Mouse (Mus musculus): ENCODE results near the gene Art2b. TPM values are rescaled to one million over a fixed set of nuclear protein-coding genes. Genes with fewer than 3 reads are reported as not detected.

Art2b gene
- polyA plus RNA-seq, 1 experiment from 2014 or later, result not detected

- no peak for DNase-seq (ENCODE audit: low spot score)
- H3K36me3 ChIP-seq (replicated peaks; ENCODE audit: control insufficient read depth, insufficient read depth, low read depth, low read length), result no peaks in the 10 kb centered on the region
- H3K4me3 ChIP-seq (ENCODE audit: low read depth, low read length), result no peak overlapping the region
- no peaks in the 10 kb centered on the region for H3K4me1 ChIP-seq (ENCODE audit: control insufficient read depth, insufficient read depth, low read length)
- H3K27me3 ChIP-seq (ENCODE audit: control insufficient read depth, insufficient read depth, low read length), result no peaks in the 10 kb centered on the region
- H3K9ac ChIP-seq (replicated peaks; ENCODE audit: low read length), result no peak overlapping the region
- no peak overlapping the region for H3K4me2 ChIP-seq (ENCODE audit: low read depth, low read length)
- no peaks in the 10 kb centered on the region for H3K9me3 ChIP-seq (replicated peaks; ENCODE audit: control insufficient read depth, low read length)
- H3K27ac ChIP-seq (replicated peaks; ENCODE audit: low read depth, low read length), result no peak overlapping the region
- ATAC-seq (replicated peaks; ENCODE audit: insufficient number of reproducible peaks, low FRiP score, low TSS enrichment, low read depth), result no peak
- 70% methylated on average over 5 of the region's 5 CpGs for WGBS
Observed at GRCm38 (mm10) chr7:101540684-101541083, 44.7 kb downstream of the Art2b start.

GRCm38 (mm10) chr7:101539774-101540173 lies 45.6 kb downstream of the Art2b start:
- no peak overlapping the region for H3K4me2 ChIP-seq (ENCODE audit: low read depth, low read length)
- no peak overlapping the region for H3K4me3 ChIP-seq (ENCODE audit: low read depth, low read length)
- DNase-seq (ENCODE audit: low spot score), result no peak
- H3K4me1 ChIP-seq (ENCODE audit: control insufficient read depth, insufficient read depth, low read length), result no peaks in the 10 kb centered on the region
- 54% methylated on average over 9 of the region's 9 CpGs for WGBS
- no peak overlapping the region for H3K27ac ChIP-seq (replicated peaks; ENCODE audit: low read depth, low read length)
- H3K9ac ChIP-seq (replicated peaks; ENCODE audit: low read length), result no peak overlapping the region
- no peaks in the 10 kb centered on the region for H3K36me3 ChIP-seq (replicated peaks; ENCODE audit: control insufficient read depth, insufficient read depth, low read depth, low read length)
- no peak for ATAC-seq (replicated peaks; ENCODE audit: insufficient number of reproducible peaks, low FRiP score, low TSS enrichment, low read depth)
- no peaks in the 10 kb centered on the region for H3K9me3 ChIP-seq (replicated peaks; ENCODE audit: control insufficient read depth, low read length)
- H3K27me3 ChIP-seq (ENCODE audit: control insufficient read depth, insufficient read depth, low read length), result no peaks in the 10 kb centered on the region

- 57% methylated on average over 14 of the region's 14 CpGs for WGBS
- no peak for ATAC-seq (replicated peaks; ENCODE audit: insufficient number of reproducible peaks, low FRiP score, low TSS enrichment, low read depth)
- Histone ChIP-seq H3K9ac (replicated peaks; ENCODE audit: low read length) (no peak overlapping the region), H3K4me3 (ENCODE audit: low read depth, low read length) (no peak overlapping the region), H3K9me3 (replicated peaks; ENCODE audit: control insufficient read depth, low read length) (no peaks in the 10 kb centered on the region), H3K4me1 (ENCODE audit: control insufficient read depth, insufficient read depth, low read length) (no peaks in the 10 kb centered on the region), H3K27me3 (ENCODE audit: control insufficient read depth, insufficient read depth, low read length) (no peaks in the 10 kb centered on the region), H3K36me3 (replicated peaks; ENCODE audit: control insufficient read depth, insufficient read depth, low read depth, low read length) (no peaks in the 10 kb centered on the region), H3K4me2 (ENCODE audit: low read depth, low read length) (no peak overlapping the region), H3K27ac (replicated peaks; ENCODE audit: low read depth, low read length) (no peak overlapping the region)
- peak; percentile 58 for DNase-seq (ENCODE audit: low spot score)
Observed at GRCm38 (mm10) chr7:101538141-101538933, 47.1 kb downstream of the Art2b start.

DNA sequence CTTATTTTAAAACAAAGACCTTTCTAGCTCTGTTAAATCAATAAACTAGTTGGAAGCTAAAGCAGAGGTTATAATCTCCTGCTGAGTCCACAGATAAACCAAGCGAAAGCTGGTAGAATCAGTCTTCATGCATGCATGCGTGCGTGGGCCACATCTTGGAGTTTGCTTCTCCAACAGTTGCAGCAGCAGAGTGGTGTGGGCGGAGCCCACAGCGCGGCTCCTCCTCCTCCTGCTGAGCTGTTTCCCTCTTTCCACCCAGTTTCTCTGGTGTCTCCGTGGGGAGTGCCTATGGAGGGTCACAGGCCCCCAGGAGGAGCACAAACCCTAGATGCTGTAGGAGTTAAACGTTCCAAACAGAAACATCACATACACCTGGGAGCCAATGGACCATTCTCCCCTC lies 47.9 kb downstream of the Art2b start:
- no peak for ATAC-seq (replicated peaks; ENCODE audit: insufficient number of reproducible peaks, low FRiP score, low TSS enrichment, low read depth)

DNA sequence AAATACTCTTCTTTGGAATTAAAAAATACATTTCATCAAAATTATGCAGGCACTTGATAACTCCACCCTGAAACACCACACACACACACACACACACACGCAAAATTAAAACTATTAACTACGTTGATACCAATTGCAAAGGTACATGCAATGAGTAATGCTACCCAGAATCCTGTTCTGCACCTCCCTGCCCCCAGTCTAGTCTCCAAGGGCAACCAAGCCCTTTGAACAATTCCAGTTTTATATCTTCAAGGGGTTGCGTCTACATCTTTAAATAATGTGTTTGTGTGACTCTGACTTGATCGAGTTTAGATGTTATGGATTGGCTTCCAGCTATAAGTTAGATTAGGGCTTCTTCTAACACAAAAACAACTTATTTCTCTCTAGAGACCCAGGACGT lies 49.9 kb downstream of the Art2b start:
- Histone ChIP-seq H3K9me3 (replicated peaks; ENCODE audit: control insufficient read depth, low read length) (no peaks in the 10 kb centered on the region), H3K4me2 (ENCODE audit: low read depth, low read length) (no peak overlapping the region), H3K27ac (replicated peaks; ENCODE audit: low read depth, low read length) (no peak overlapping the region), H3K9ac (replicated peaks; ENCODE audit: low read length) (no peak overlapping the region), H3K36me3 (replicated peaks; ENCODE audit: control insufficient read depth, insufficient read depth, low read depth, low read length) (no peaks in the 10 kb centered on the region), H3K4me3 (ENCODE audit: low read depth, low read length) (no peak overlapping the region), H3K27me3 (ENCODE audit: control insufficient read depth, insufficient read depth, low read length) (no peaks in the 10 kb centered on the region), H3K4me1 (ENCODE audit: control insufficient read depth, insufficient read depth, low read length) (no peaks in the 10 kb centered on the region)
- 77% methylated on average over 5 of the region's 5 CpGs for WGBS
- DNase-seq (ENCODE audit: low spot score) (no peak), ATAC-seq (replicated peaks; ENCODE audit: insufficient number of reproducible peaks, low FRiP score, low TSS enrichment, low read depth) (no peak)

More for the DNA sequence above, 47.9 kb downstream of the Art2b start:
- H3K4me3 ChIP-seq (ENCODE audit: low read depth, low read length), result no peak overlapping the region
- no peaks in the 10 kb centered on the region for H3K4me1 ChIP-seq (ENCODE audit: control insufficient read depth, insufficient read depth, low read length)
- no peak overlapping the region for H3K9ac ChIP-seq (replicated peaks; ENCODE audit: low read length)
- H3K36me3 ChIP-seq (replicated peaks; ENCODE audit: control insufficient read depth, insufficient read depth, low read depth, low read length), result no peaks in the 10 kb centered on the region
- no peaks in the 10 kb centered on the region for H3K27me3 ChIP-seq (ENCODE audit: control insufficient read depth, insufficient read depth, low read length)
- H3K4me2 ChIP-seq (ENCODE audit: low read depth, low read length), result no peak overlapping the region
- WGBS, result 53% methylated on average over 8 of the region's 8 CpGs
- H3K27ac ChIP-seq (replicated peaks; ENCODE audit: low read depth, low read length), result no peak overlapping the region
- no peaks in the 10 kb centered on the region for H3K9me3 ChIP-seq (replicated peaks; ENCODE audit: control insufficient read depth, low read length)
- no peak for DNase-seq (ENCODE audit: low spot score)

- ATAC-seq (replicated peaks; ENCODE audit: insufficient number of reproducible peaks, low FRiP score, low TSS enrichment, low read depth) (no peak), DNase-seq (ENCODE audit: low spot score) (no peak)
- no peak overlapping the region for H3K4me3 ChIP-seq (ENCODE audit: low read depth, low read length)
- no peak overlapping the region for H3K4me2 ChIP-seq (ENCODE audit: low read depth, low read length)
- H3K27me3 ChIP-seq (ENCODE audit: control insufficient read depth, insufficient read depth, low read length), result no peaks in the 10 kb centered on the region
- no peak overlapping the region for H3K27ac ChIP-seq (replicated peaks; ENCODE audit: low read depth, low read length)
- no peaks in the 10 kb centered on the region for H3K36me3 ChIP-seq (replicated peaks; ENCODE audit: control insufficient read depth, insufficient read depth, low read depth, low read length)
- no peaks in the 10 kb centered on the region for H3K9me3 ChIP-seq (replicated peaks; ENCODE audit: control insufficient read depth, low read length)
- H3K4me1 ChIP-seq (ENCODE audit: control insufficient read depth, insufficient read depth, low read length), result no peaks in the 10 kb centered on the region
- no peak overlapping the region for H3K9ac ChIP-seq (replicated peaks; ENCODE audit: low read length)
- 77% methylated on average over 10 of the region's 10 CpGs for WGBS
Observed at GRCm38 (mm10) chr7:101535102-101535501, 50.3 kb downstream of the Art2b start.

- Histone ChIP-seq H3K27me3 (ENCODE audit: control insufficient read depth, insufficient read depth, low read length) (no peaks in the 10 kb centered on the region), H3K27ac (replicated peaks; ENCODE audit: low read depth, low read length) (no peak overlapping the region), H3K4me2 (ENCODE audit: low read depth, low read length) (no peak overlapping the region), H3K4me1 (ENCODE audit: control insufficient read depth, insufficient read depth, low read length) (no peaks in the 10 kb centered on the region), H3K9ac (replicated peaks; ENCODE audit: low read length) (no peak overlapping the region), H3K9me3 (replicated peaks; ENCODE audit: control insufficient read depth, low read length) (no peaks in the 10 kb centered on the region), H3K4me3 (ENCODE audit: low read depth, low read length) (no peak overlapping the region), H3K36me3 (replicated peaks; ENCODE audit: control insufficient read depth, insufficient read depth, low read depth, low read length) (no peaks in the 10 kb centered on the region)
- DNase-seq (ENCODE audit: low spot score) (no peak), ATAC-seq (replicated peaks; ENCODE audit: insufficient number of reproducible peaks, low FRiP score, low TSS enrichment, low read depth) (no peak)
- 22% methylated on average over 5 of the region's 5 CpGs for WGBS
Observed at GRCm38 (mm10) chr7:101534428-101534827, 51.0 kb downstream of the Art2b start.
